Mouse (Mus musculus) hindlimb bud, embryonic 11.5 days (tissue): Measurements from ENCODE around the gene Nsmf.

Experiments used
- DNase-seq: peaks from one replicate; pipeline ENCODE4 v3.0.0-alpha.2; 2012; ENCODE audit warnings: low read depth, low spot score; ENCODE audit errors: extremely low spot score

Nsmf gene

DNA sequence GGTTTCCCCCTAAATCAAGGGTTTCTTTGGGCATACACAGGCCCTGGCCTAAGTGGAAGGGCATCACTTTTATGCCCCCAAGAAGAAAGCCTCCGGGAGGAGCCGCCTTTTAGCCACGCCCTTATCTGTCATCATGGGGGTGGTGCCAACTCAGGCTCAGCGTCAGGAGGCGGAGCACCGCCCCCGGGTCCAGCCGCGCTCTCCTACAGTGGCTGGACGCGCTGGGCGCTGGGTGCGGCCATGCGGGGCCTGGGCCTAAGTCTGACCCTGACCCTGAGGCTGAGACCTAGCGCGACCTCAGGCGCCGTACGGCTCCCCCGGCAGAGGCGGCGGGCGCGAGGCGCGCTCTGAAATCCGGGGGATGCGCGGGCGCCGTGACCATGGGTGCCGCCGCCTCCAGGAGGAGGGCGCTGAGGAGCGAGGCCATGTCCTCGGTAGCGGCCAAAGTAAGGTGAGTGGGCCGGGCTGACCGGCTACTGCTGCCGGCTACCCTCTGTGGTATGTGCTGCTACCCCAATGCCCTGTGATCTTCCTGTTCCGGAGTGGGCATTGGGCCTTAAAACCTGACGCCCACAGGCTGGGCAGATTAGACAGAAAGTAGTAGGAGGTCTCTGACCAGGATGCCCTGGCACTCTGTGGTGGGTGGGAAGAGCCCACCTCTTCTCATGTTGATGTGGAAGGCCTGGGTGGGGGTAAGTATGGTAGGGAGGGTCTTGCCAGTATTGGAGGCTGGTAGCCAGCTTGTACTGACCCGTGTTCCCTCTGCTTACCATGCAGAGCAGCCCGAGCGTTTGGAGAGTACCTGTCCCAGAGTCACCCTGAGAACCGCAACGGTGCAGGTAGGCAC is at the start of gene Nsmf:
Gene Nsmf, plus strand, starts transcription at position 135 of the 847 bp plus-strand sequence.
- peak; percentile 41 for DNase-seq

GRCm38 (mm10) chr2:25006767-25007166 is 47.4 kb upstream of the Nsmf start:
- DNase-seq: no peak

- DNase-seq: no peak
These were observed 45.9 kb upstream of the Nsmf start for GRCm38 (mm10) chr2:25008250-25008649.

GRCm38 (mm10) chr2:25022678-25023077 is 31.5 kb upstream of the Nsmf start:
- no peak for DNase-seq

- no peak for DNase-seq
These were observed 29.0 kb upstream of the Nsmf start for GRCm38 (mm10) chr2:25025109-25025508.

DNA sequence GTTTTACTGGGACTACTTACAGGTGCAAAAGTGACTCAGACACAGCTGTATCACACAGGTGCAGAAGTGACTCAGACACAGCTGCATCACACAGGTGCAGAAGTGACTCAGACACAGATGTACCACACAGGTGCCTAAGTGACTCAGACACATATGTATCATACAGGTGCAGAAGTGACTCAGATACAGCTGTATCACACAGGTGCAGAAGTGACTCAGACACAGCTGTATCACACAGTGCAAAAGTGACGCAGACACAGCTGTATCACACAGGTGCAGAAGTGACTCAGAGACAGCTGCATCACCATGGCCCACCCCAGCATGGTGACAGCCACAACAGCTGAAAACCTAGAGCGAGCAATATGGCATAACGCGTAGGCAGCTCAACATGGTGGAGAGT is 19.2 kb upstream of the Nsmf start:
- DNase-seq: no peak

- DNase-seq: no peak
These were observed 14.1 kb upstream of the Nsmf start for GRCm38 (mm10) chr2:25040089-25040488.

- DNase-seq: no peak
These were observed 3.2 kb upstream of the Nsmf start for GRCm38 (mm10) chr2:25050921-25051320.

DNA sequence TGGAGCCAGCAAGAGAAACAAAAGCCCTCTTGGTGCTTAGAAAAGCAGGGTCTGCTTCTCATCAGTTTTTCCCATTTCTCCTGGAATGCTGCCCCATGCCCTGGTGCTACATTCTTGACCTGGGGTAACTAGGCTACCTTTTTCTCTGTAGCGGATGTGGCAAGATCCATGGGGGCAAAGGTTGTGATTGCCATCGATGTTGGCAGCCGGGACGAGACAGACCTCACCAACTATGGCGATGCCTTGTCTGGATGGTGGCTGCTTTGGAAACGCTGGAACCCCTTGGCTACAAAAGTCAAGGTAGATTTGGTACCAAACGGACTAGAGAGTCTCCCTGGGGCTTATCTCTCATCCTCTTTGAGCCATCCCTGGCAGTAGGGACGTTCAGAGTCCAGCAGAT is 2.7 kb upstream of the Nsmf start:
- DNase-seq: no peak

- DNase-seq: no peak
These were observed 1.1 kb upstream of the Nsmf start for GRCm38 (mm10) chr2:25053101-25053500.

DNA sequence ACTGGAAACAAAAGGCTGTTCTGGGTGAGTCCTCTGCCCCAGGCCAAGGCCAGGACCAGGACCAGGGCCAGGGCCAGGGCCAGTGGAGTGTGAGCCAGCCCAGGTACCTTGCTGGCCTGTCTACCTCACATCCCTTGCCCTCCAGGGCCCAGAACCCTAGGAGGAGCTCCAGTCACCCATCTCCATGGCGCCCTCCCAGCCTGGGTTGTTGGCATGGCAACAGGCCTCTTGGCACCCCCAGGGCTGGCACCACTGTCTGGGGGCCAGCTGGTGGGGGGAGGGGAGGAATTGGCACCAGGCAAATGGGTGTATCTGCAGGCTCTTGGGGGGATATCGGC is 882 bp downstream of the Nsmf start:
- DNase-seq: no peak

DNA sequence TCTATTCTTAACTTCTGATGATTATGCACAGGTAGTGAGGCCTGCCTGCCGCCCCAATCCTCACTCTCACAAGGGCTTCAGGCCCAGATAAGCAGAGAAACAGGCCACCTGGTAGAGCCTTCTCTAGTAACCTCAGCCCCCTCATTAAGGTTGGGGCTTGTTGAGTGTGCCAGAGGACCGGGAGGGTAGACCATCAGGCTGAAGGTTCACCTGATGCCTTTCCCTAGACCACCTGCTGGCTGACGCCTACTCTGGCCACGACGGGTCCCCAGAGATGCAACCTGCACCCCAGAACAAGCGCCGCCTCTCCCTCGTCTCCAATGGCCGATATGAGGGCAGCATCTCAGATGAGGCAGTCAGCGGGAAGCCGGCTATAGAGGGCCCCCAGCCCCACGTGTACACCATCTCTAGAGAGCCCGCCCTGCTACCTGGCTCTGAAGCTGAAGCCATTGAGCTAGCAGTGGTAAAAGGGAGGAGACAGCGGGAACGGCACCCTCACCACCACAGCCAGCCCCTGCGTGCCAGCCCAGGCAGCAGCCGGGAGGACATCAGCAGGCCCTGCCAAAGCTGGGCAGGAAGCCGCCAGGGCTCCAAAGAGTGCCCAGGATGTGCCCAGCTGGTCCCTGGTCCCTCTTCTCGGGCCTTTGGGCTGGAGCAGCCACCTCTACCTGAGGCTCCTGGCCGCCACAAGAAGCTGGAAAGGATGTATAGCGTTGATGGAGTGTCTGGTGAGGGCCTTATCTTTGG is 1.4 kb downstream of the Nsmf start:
- DNase-seq: no peak

DNA sequence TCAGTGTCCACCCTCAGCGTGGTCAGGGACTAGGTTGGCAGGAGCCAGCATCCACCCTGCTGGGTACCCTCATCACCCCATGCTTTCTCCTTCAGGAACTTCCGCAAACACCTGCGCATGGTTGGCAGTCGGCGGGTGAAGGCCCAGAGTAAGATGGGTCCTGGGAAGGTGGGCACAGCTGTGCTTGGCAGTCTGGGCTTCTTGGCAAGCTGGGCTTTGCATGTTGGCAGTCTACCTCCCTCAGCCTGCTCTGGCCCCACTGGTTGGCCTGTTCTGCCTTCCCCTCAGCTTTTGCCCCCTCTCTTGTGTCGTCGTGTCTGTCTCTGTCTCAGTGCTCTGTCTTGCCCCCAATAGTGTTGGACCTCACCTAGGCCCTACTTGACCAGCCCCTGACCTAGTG is 4.8 kb downstream of the Nsmf start:
- DNase-seq: no peak

- DNase-seq: no peak
These were observed 9.4 kb downstream of the Nsmf start for GRCm38 (mm10) chr2:25063523-25063922.

- no peak for DNase-seq
These were observed 10.1 kb downstream of the Nsmf start for GRCm38 (mm10) chr2:25064285-25064684.

DNA sequence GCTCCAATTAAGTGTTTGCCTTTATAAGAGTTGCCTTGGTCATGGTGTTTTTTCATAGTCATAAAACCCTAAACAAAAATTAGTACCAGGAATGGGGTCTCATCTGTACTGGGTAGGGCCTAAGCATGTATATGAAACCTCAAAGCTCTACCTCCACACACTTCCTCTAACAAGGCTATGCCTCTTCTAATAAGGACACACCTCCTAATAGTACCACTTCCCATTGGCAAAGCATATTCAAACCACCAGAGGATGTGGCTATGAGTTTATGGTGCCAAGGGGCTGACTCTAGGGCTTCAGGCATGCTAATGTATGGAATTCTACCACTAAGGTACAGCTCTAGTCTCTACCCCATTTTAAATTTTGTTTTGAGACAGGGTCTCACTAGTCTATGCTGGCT is 11.4 kb downstream of the Nsmf start:
- no peak for DNase-seq

DNA sequence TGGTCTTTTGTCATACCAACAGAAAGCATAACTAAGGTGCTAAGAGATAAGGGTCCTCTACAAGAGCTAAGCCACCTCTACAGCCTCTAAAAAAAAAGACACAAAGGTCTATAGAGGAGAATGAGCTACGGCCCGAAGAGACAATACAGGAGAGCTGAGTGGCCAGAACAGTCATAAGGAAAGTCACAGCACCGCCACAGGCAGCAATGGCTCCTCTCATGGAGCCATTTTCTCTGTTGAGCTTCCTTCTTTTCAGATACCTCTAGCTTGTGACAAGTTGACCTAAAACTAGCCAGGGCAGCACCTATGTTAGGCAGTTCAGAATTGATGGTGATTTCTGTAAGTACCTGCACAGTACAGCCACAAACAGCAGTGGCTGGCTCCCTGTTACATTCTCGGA is 12.4 kb downstream of the Nsmf start:
- no peak for DNase-seq

DNA sequence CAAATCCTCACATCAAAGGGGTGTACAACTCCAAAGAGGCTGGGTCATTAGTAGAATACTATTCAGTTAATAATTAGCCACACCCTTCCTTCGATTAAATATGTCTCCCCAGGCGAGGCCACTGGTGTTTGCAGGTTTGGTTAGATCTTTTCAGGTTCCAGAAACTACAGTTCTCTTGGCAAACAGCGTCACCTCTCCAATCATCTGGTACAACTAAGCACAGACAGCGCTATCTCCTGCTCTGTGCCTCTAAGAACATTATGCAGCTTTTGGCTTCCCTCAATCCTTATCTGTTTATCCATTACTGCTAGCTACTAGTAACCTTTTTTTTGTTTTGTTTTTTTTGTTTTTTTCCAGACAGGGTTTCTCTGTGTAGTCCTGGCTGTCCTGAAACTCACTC is 15.4 kb downstream of the Nsmf start:
- DNase-seq: no peak

GRCm38 (mm10) chr2:25072398-25072797 is 18.2 kb downstream of the Nsmf start:
- DNase-seq: no peak

DNA sequence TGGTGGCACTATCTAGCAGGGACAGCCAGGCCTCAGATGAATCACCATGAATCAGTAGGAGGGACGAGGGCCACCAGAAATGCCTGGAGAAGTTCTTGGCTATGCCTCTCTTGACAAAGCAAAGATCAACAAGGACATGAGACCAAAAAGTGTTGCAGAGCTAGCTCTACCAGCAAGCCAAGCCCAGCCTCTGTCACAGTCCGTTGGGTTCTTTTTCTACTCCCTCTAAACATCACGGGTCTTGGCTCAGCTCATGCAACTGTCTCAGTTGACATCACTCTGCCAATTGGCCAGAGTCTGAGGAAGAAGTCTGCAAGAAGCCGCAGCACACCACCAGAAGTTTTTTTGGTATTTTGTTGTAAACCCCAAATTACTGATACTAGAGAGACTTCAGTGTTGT is 21.4 kb downstream of the Nsmf start:
- no peak for DNase-seq

GRCm38 (mm10) chr2:25078967-25079366 is 24.8 kb downstream of the Nsmf start:
- no peak for DNase-seq

DNA sequence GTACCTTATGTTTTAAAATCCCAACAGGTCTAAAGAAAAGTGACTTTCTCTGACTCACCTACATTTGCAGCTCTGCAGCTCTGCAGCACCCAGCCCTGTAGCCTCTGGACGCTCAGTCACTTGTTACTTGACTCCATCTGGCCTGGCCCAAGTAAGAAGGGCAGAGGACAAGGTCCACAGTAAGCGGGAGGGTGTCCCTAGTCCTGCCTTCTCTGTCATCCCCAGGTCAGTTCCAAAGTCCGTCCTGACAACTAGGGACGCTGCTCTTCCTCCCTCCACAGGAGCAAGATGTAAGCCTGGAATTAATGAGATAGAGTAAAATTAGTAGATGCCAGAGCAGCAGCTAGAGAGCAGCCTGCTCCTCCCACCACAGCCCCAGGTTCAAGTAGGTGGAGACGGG is 25.9 kb downstream of the Nsmf start, which contains the start of gene Entpd8:
Gene Entpd8, plus strand, starts transcription at position 229 of the 400 bp plus-strand sequence.
- no peak for DNase-seq
